Mouse (Mus musculus): ENCODE measurements at regions not wholly inside any gene's neighbourhood (a gene's known extent, or its start where the extent isn't known, plus 50 kb on each side); places are given as distances from the start of the nearest gene placed in this dataset.

DNA sequence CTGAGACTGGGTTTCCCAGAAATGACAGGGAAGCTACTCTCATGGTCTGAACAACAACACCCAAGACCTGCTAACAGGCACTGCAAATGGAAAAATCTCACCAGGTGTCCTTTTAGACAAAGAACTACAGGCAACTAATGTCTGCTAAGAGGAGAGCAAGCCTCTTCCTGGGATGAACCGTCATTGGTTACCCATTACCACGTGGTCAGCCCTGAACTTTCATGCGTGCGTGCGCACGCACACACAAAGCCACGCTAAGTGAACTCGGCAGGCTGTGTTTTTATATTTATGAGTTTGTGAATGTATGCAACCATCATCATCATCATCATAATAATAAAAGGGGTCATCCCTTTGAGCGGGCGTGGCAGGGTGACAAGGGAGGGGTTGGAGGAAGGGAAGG, 315.0 kb upstream of the Tbx3 start:
- no peak for DNase-seq (ENCODE audit: low spot score)

DNA sequence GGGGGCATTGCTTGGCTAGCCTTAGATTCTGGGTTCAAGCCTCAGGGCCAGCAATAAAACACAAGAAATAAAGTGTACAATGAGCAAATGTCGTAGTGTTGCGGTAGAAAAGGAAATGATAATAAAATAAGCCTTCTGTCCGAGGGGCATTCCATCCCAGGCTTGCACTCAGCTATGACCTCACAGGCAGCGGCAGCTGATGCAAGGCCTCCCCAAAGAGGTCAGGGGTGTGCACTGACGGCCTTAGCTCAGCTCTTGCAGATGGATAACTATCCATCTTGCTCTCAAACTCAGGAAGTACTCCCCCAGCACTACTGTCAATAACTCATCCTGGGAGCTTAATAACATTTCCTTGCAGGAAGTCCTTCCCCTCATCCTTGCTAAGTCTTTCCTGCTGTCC, 314.4 kb upstream of the Tbx3 start:
- DNase-seq (ENCODE audit: low spot score), result no peak

DNA sequence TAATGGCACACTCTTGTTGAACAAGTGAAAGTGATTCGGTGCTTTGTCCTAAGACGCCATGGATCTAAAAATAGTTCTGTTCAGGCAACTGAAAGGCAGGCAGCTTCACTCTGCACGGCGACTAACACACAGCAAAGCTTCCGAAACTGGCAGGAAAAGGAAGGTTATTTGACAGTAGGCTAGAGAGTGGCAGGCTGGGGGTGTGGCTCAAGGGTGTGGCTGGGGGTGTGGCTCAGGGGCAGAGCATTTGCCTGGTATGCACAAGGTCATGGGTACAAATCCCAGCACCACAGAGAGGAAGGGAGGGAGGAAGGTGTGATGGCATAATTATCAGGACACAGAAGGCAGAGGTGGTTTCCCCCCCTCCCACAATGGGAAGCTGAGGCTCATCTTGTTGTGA, 310.8 kb upstream of the Tbx3 start:
- DNase-seq (ENCODE audit: low spot score), result no peak

DNA sequence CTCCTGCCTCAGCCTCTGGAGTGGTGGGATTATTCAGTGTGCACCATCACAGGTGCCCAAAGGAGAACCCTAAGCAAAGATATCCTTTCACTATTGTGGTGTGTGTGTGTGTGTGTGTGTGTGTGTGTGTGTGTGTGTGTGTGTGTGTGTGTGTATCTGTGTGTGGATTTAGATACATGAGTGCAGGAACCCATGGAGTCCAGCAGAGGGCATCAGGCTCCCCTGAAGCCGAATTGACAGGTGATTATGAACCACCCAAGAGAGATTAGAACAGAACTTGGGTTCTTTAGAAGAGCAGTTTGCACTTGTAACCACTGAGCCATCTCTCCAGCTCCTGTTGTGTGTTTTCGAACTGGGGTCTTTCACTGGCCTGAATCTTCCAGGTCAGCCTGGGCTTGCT, 310.1 kb upstream of the Tbx3 start:
- DNase-seq (ENCODE audit: low spot score), result no peak

DNA sequence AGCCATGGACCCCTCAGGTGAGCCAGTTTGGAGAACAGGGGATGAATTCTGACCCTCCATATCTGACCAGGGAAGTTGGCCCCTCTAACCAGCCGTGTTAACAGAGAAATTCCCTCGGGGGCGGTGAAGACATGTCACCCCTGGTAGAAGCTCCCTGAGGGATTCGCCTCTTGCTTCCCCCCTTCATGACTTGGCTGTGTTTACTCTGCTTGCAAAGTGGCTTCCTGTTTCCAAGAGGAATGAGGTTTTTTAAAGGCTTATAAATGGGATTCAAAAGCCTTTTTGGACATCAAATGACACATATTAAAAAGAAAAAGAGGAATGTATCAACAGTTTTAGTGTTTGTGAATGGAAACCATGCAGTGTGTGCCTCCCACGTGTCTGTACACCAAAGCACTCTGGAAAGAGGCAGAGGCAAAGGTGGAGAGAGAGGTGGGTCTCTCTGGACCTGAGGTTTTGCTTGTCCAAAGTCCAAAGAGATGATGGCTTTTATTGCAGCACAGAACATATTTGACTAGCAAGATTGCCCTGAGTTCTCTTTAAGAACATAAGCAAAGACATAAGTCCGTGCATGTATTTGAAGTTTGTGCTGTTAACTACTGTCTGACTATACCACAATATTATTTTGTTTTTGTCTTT, 308.9 kb upstream of the Tbx3 start:
- no peak for DNase-seq (ENCODE audit: low spot score)

DNA sequence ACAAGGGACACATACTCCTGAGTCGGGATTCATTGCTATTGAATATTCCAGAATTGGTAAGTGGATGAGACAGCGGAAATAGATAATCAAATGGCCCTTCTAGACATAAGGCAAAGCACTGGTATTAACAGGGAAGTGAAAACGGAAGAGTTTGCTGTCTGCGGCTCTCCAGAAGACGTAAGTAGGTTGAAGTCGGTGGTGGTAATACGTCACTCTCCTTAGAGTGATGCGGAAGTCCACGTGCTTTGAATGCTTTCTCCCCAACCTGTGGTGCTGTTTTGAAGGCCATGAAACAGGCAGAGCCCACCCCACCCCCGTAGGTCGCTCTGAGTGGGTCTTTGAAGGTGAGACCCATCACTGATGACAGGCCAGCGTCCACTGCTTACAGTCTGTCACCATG, 308.0 kb upstream of the Tbx3 start:
- no peak for DNase-seq (ENCODE audit: low spot score)

DNA sequence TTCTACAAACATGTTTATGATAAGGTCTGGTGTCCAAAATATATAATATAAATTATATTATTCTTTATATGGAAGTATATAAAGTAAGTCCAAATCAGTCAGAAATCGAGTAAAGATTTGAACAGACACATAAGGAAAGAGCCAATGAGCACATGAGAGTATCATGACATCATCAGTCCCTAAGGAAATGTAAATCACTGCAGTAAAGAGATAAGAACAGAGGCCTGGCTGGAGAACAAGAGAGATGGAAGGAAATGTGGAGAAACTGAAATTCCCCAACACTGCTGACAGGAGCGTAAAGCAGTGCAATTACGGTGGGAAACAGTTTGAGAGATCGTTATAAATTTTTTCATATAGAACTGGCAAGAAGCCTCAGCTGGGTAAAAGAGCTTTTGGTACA, 306.2 kb upstream of the Tbx3 start:
- DNase-seq (ENCODE audit: low spot score), result no peak

DNA sequence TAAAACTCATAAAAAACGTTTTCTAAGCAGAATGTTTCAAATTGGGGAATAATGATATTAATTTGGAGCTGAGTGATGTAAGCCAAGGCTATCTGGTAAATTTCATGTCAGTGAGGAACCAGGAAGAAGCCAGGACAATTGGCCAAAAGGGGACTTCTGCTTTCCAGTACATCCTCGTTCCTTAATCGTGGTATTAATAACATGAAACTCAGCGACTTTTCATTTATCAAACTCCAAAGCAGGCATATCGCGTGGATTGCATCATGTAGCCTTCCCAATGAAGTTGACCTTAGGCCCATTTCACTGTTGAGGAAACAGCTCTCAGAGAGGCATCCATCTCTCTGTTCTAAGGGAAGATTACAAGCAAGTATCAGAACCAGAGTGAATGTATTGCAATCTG, 305.3 kb upstream of the Tbx3 start:
- no peak for DNase-seq (ENCODE audit: low spot score)

DNA sequence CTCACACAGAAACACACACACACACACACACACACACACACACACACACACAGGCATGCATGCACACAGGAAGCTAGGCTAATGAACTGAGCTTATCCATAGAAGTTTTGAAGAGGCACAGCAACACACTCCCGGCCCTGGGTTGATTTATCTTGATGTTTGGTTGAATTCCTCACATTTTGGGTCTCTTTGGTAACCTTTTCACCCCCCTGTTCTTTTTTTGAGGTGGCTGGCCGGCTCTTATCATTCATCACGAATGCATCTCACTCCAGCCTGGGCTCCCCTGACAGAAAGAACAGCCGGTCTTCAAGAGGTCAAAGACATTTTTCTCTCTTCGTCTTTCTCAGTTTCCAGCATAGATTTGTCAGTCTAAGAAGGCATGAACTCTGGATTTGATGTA, 304.2 kb upstream of the Tbx3 start:
- DNase-seq (ENCODE audit: low spot score), result no peak

DNA sequence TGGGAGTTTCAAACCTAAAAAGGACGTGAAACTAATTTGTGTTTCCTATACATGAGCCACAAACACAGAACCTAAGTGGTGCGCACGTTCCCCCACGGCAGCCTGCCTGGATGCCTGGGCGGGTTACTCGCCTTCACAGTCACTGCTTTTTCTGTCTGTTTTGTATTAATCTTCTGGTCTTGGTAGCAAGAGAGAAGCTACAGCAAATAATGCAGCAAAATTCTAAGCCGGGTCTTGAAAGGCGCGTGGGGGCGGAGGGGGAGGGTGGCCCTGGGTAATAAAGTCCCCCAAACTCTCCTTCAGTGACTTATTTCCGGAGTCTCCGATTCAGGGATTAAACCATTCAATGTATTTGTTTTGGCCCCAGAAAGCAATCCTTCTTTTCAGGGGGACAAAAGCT, 300.0 kb upstream of the Tbx3 start:
- DNase-seq (ENCODE audit: low spot score), result no peak

DNA sequence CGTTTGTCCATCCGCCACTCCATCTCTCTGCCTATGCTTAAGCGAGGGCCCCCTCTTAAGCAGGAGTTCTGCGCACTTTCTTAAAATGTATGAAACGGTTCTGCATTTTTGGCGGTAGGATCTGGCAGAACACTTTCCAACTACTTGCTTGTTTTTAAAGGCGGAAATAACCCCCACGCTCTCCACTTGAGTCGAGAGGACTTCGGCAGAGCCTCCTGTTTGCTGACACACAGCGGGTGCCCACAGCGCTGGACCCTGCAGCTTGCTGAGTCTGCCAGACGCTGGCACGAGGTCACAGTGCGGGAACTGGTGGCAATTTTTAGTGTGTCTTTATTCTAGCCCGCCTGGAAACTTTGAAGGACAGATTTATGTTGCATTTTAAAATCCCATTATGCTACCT, 299.5 kb upstream of the Tbx3 start:
- no peak for DNase-seq (ENCODE audit: low spot score)

DNA sequence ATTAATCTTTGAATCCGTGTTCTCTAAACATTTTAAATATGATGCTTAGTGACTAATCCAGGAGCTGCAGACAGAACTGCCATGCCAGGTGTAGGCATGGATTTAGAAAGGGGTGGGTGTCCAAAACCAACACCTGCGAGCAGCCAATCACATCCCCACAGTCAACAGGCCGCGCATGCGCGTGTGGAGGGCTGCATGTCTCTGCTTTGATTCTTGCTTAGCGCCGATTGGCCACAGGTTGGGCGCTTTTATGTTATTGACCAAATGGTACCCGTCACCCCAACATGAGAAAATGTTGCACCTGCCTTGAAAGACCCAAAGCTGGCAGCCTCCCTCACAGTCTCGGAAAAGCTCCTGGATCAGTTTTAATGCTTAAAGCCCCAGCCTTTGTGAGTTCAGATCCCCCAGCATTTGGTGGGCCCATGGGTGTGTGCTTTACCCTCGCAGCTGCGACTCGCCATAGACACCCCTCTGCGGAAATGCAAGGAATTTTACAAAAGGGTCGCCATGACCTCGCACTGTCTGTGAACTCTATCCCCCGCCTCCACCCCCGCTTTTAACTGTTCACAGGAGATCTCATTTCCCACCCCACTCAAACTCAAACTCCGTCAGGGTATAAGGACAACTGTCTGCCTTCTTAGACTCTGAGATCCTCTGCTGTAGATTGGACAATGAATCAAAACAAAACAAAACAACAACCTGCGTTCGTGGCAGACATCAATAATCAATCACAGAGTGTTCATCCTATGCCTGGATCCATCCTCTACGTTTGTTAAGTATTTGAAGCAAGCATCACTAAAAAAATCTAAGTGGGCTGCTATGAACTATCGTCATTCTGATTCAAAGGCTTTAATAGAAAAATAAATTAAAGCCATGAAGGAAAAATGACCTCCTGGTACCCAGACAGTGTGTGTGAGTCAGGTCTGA, 296.4 kb upstream of the Tbx3 start:
- DNase-seq (ENCODE audit: low spot score), result no peak

DNA sequence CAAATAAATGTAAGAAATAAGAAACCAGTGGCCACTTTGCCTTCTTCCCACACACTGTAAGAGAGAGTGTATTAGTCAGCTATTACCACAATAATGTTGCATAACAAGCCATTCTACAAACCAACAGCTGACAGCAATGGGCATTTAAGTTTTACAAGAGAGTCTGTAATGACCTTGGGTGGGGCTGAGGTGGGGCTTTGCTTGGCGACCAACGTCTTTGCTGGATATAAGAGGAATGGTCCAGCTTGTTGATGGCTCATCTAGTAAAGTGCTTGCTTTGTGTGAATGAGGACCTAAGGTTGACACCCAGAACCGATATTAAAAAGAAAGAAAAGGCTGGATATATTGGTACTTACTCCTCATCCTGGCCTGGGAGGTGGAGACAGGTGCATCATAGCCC, 295.6 kb upstream of the Tbx3 start:
- DNase-seq (ENCODE audit: low spot score), result no peak

DNA sequence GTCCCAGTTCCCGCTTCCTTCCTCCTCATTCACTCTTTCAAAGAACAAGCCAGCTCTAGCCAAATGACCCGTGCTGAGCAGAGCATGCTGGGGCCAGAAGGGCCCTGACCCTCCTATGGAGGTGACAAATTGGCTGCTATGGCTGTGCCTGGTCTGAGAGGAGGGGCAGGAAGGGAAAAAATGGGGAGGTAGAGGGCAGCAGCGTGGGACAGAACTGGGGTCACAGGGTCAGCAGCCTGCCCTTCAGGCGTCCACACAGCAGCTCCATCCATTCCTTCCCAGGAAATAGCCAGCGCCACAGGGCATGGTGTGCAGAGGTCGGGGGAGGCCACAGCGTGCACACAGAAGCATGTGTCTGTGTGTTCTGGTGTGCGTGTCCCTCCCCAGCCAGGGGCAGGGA, 292.2 kb upstream of the Tbx3 start:
- no peak for DNase-seq (ENCODE audit: low spot score)

DNA sequence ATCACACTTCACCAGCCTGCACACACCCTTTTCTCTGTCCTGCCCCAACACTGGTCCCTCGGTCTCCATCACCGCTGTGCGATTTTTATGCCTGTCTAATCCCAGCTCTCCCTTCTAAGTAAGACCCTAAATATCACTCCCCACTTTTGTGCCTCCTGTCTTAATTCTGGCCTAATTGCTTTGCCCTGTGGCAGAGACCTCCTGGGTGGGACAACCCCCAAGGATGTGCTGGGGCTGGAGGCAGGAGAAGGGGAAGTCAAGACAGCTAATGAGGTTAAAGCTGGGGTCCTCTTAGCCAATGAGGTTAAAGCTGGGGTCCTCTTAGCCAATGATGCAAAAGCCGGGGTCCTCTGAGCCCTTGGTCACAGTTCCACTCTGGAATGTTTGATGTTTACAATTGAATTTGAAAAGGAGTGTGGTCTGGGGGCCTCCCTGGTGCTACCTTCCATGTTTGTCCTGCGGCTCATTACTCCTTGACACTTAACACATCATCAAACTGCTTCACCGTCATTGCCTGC, 290.5 kb upstream of the Tbx3 start:
- DNase-seq (ENCODE audit: low spot score), result no peak

DNA sequence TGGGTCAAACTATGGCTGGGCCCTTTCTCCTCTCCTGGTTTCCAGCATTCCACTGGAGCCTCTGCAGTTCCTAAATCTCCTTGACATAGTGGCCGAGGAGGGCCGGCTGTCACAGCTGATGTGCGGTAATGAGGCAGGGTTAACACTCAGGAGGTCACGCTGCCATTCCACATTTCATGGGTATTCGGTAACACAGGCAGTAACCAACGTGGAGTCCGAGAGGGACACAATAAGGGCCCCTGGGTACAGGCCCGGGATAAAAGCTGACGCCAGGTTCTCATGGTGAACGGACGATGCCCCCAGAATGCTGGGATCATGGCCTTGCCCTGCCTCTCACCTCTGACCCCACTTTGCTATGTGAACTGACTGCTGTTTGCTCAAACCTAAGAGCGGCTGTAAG, 289.0 kb upstream of the Tbx3 start:
- no peak for DNase-seq (ENCODE audit: low spot score)

DNA sequence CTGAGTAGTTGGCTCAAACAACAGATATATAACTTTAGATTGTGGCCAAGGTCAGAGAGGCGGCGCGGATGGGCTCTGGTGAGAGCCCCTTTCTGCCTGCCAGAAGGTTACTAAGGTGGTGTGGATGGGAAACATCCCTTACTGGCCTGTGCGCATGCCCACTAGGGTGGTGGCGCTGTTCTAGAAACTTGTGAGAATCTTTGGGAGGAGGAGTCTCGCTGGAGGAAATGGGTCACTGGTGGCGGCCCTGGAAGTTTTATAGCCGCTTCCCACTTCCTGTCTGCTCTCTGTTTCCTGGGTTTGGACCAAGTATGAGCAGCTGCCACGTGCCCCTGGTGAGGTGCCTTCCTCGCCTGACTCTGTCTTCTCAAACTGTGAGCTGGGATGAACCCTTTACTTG, 285.0 kb upstream of the Tbx3 start:
- no peak for DNase-seq (ENCODE audit: low spot score)

DNA sequence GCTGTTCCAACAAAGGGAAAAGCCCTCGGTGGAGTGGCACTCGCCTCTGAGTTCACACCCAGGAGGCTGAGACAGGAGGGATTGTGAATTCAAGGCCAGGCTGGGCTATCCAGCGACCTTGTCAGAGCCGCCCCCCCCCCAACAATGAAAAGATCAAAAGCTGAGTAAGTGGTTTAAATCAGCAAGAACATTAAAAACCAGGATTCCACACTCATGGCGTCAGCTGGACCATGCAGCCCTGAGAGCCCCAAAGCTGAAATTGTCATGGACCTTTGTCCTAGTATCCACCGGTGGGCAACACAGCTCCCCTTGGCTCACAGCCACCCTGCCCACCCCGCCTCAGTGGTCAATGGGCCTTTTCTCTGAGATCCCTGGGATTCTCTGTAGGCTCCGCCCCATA, 283.6 kb upstream of the Tbx3 start:
- no peak for DNase-seq (ENCODE audit: low spot score)

DNA sequence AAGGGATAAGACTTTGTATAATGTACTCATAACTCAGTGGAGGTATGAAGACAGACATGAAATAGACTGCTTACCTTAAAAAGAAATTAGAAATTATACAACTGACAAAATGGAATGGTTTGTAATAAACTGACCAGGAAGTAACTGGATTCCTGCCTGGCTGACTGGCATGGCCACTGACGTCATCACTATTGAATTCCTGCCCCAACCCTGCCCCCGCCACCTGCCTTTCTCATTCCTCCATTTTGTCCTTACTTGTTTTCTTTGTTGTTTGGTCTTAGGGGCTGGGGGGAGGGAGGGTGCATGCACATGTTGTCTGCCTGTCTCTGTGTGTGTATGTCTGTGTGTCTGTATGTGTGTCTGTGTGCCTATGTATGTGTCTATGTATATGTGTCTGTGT, 283.2 kb upstream of the Tbx3 start:
- DNase-seq (ENCODE audit: low spot score), result no peak

DNA sequence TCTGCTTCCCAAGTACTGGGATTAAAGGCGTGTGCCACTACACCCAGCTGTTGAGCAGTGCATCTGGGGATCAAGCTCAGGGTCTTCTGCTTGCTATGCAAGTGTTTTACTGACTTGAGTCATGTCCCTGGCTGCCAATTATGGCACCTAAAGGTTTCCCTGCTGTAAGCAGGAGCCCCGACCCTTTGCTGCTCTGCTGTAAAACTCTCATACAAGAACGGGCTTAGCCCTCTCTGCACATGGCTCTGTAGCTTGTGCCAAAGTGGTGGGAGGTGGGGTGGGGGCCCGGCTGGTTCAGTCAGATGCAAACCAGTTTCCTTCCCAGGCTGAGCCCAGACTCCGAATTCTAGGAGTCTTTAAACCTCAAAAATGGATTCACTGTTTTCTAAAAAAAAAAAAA, 281.6 kb upstream of the Tbx3 start:
- DNase-seq (ENCODE audit: low spot score), result no peak

DNA sequence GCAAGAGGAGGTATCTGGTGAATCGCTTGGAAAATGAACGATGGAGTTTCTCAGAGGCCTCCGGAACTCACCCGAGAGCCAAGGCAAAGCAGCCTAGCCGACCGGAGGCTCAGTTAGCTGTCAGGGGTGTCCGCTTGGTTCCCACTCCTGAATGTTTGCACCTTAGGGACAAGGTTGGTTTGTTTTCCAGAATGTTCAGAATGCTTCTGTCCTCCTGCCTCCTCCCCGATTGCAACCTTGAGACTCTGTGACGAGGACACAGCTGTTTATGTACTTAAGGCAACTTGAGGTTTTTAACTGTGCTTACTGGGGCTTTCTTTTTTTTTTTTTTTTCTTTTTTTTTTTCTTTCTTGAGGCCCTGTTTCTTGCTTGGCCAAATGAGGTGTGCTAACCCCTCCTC, 281.1 kb upstream of the Tbx3 start:
- no peak for DNase-seq (ENCODE audit: low spot score)

DNA sequence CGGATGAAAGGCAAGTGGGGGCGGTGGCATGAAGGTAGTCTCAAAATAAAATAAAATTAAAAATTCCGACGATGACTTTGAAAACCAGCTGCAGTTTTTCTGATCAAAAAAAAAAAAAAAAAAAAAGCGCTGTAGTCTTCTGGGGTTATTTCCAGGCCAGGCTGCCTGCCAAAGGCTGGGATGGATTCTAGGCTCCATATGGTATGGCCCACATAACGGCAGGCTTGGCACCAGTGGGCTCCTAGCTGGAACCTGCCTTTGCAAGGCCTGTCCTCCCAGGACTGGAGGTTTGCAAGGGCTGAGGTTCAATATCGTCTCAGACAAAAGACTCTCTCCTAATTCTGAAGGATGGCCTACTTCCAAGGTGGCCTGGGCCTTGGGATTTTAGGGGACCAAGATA, 280.6 kb upstream of the Tbx3 start:
- DNase-seq (ENCODE audit: low spot score), result no peak

DNA sequence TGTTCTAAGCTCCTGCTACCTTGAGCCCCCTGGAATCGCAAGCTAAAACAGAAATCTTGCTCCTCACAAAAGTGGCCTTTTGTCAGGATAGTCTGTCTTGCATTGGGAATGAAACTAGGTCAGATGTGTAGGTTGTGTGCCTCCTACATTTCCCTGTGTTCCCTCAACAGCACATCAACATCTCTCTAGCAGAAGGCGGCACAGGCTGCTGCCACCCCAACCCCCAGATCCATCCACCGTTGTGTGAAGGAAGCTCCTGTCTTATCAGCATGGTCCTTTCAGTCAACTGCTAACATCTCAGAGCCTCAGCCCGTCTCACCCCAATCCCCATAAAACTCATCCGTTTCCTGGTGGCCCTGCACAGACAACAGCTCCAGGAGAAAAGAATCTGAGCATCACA, 272.0 kb upstream of the Tbx3 start:
- DNase-seq (ENCODE audit: low spot score), result no peak
